Mouse (Mus musculus): ENCODE data around the gene Fgfr2. TPM values are rescaled to one million over a fixed set of nuclear protein-coding genes. Genes with fewer than 3 reads are reported as not detected.

The Fgfr2 gene
- polyA plus RNA-seq, 1 experiment from 2014 or later: 169 TPM

DNA sequence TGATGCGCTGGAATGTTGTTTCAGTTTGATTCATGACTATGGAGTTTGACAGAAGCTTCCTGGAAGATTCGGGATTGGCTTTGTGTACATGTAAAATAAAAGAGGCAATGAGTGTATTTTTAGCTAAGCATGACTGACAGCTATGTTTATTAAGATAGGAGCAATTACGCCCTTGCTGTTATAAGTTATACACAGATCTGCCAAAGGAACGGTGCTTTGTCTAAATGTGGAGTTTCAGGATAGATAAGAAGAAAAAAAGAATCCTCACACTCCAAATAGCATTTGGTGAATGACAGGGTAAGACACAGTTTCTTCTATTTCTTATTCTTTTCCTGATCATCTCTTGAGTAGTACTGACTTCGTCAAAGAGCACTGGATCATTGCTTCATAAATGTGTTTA is 951.4 kb downstream of the Fgfr2 start:
- no peak for ATAC-seq (ENCODE audit: insufficient number of reproducible peaks, insufficient read depth, low FRiP score, low read depth)
- Histone ChIP-seq H3K9ac (replicated peaks; ENCODE audit: low read depth, low read length) (no peak overlapping the region), H3K36me3 (ENCODE audit: control insufficient read depth, insufficient read depth, low read length) (no peaks in the 10 kb centered on the region), H3K4me3 (ENCODE audit: low read depth, low read length) (no peak overlapping the region), H3K4me1 (ENCODE audit: control insufficient read depth, insufficient read depth, low read length) (no peaks in the 10 kb centered on the region), H3K27ac (ENCODE audit: low read length) (no peak overlapping the region), H3K27me3 (ENCODE audit: control insufficient read depth, insufficient read depth, low read length) (0 out of 2 replicates have a peak, but pooled peaks cover 2% of the 10 kb centered on the region), H3K4me2 (replicated peaks; ENCODE audit: low read depth, low read length) (no peak overlapping the region), H3K9me3 (ENCODE audit: control insufficient read depth, low read depth, low read length) (peaks cover 3% of the 10 kb centered on the region; the same call in 1 of the 2 replicates)
- 41% methylated on average over 5 of the region's 5 CpGs for WGBS

DNA sequence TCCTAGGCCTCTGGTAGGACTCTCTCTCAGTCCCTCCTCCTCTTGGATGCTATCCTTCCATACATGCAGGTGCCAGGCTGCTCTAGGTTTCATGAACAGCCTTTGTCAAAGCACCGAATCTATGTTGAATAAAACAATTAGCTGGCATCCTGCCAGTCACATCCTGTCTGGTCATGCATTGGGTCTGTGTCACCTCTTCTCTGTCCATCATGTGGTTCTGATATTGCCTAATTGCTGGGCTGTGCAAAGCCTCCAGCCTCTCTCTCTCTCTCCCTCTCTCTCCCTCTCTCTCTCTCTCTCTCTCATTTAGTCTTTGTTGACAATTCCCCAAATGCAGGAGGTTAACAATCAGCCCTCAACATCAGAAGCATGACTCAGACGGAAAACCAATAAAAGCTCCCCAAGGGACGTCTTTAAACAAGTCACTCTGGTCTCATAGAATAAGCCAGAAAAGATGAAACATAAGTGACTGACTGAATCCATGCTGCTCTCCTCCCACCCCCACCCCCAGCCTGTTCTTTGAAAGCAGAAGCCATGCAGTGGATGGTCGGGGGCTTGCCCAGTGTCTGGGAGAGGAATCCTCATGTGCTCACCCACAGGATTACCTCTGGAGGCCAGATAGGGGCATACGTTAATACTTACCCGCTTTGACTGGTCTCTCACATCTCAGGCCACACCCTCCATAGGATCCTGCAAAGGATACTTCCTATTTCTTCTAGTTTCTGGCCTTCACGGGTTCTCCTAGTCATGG is 953.6 kb downstream of the Fgfr2 start:
- WGBS: 56% methylated on average over 7 of the region's 7 CpGs
- no peak overlapping the region for H3K27ac ChIP-seq (ENCODE audit: low read length)
- no peak overlapping the region for H3K9ac ChIP-seq (replicated peaks; ENCODE audit: low read depth, low read length)
- H3K36me3 ChIP-seq (ENCODE audit: control insufficient read depth, insufficient read depth, low read length): no peaks in the 10 kb centered on the region
- no peaks in the 10 kb centered on the region for H3K4me1 ChIP-seq (ENCODE audit: control insufficient read depth, insufficient read depth, low read length)
- H3K9me3 ChIP-seq (ENCODE audit: control insufficient read depth, low read depth, low read length): peaks cover 3% of the 10 kb centered on the region; the same call in 1 of the 2 replicates
- ATAC-seq (ENCODE audit: insufficient number of reproducible peaks, insufficient read depth, low FRiP score, low read depth): no peak
- H3K4me3 ChIP-seq (ENCODE audit: low read depth, low read length): no peak overlapping the region
- no peak overlapping the region for H3K4me2 ChIP-seq (replicated peaks; ENCODE audit: low read depth, low read length)
- 0 out of 2 replicates have a peak, but pooled peaks cover 2% of the 10 kb centered on the region for H3K27me3 ChIP-seq (ENCODE audit: control insufficient read depth, insufficient read depth, low read length)

DNA sequence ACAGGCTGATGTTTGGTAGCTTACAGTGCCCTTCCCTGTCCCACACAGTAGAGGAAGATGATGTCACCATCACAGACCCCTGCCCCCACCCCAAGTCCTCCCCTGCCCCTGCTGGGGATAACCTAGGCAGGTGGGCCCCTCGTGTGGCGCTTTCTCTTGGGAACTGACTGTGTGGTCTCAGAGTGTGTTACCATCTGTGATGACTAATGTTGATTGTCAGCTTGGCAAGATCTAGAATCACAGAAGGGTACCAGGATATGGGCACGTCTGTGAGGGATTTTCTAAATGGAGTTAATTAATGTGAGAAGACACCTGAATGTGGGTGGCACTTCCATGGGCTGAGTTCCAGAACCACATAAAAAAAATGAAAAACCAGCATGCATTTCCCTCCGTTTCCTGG is 955.9 kb downstream of the Fgfr2 start:
- no peaks in the 10 kb centered on the region for H3K4me1 ChIP-seq (ENCODE audit: control insufficient read depth, insufficient read depth, low read length)
- H3K4me2 ChIP-seq (replicated peaks; ENCODE audit: low read depth, low read length): no peak overlapping the region
- H3K4me3 ChIP-seq (ENCODE audit: low read depth, low read length): no peak overlapping the region
- no peak overlapping the region for H3K9ac ChIP-seq (replicated peaks; ENCODE audit: low read depth, low read length)
- H3K36me3 ChIP-seq (ENCODE audit: control insufficient read depth, insufficient read depth, low read length): no peaks in the 10 kb centered on the region
- 0 out of 2 replicates have a peak, but pooled peaks cover 2% of the 10 kb centered on the region for H3K27me3 ChIP-seq (ENCODE audit: control insufficient read depth, insufficient read depth, low read length)
- ATAC-seq (ENCODE audit: insufficient number of reproducible peaks, insufficient read depth, low FRiP score, low read depth): no peak
- no peak overlapping the region for H3K27ac ChIP-seq (ENCODE audit: low read length)
- peaks cover 3% of the 10 kb centered on the region; the same call in 1 of the 2 replicates for H3K9me3 ChIP-seq (ENCODE audit: control insufficient read depth, low read depth, low read length)
- WGBS: 61% methylated on average over 4 of the region's 4 CpGs

DNA sequence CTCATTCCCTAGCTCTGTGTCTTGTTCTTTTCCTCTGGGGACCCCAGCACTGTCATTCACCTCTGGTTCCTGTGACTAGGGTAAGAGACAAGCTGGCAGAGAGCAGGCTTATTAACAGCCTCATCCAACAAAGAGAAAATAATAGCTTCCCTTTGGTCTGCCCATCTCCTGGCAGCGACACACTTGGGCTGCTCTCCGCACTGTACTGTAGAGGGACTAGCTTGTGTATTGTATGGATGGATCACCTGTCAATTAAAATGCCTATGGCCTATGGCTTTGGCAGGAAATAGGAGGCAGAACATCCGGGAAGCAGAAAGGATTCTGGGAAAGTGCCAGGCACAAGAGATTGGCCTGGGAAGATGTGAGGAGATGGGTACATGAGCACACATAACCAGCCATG is 960.9 kb downstream of the Fgfr2 start:
- WGBS: 86% methylated on average over 3 of the region's 3 CpGs
- no peak overlapping the region for H3K27ac ChIP-seq (ENCODE audit: low read length)
- no peak overlapping the region for H3K9ac ChIP-seq (replicated peaks; ENCODE audit: low read depth, low read length)
- no peak overlapping the region for H3K4me3 ChIP-seq (ENCODE audit: low read depth, low read length)
- no peaks in the 10 kb centered on the region for H3K36me3 ChIP-seq (ENCODE audit: control insufficient read depth, insufficient read depth, low read length)
- no peaks in the 10 kb centered on the region for H3K4me1 ChIP-seq (ENCODE audit: control insufficient read depth, insufficient read depth, low read length)
- H3K4me2 ChIP-seq (replicated peaks; ENCODE audit: low read depth, low read length): no peak overlapping the region
- H3K27me3 ChIP-seq (ENCODE audit: control insufficient read depth, insufficient read depth, low read length): no peaks in the 10 kb centered on the region
- H3K9me3 ChIP-seq (ENCODE audit: control insufficient read depth, low read depth, low read length): no peaks in the 10 kb centered on the region
- no peak for ATAC-seq (ENCODE audit: insufficient number of reproducible peaks, insufficient read depth, low FRiP score, low read depth)

DNA sequence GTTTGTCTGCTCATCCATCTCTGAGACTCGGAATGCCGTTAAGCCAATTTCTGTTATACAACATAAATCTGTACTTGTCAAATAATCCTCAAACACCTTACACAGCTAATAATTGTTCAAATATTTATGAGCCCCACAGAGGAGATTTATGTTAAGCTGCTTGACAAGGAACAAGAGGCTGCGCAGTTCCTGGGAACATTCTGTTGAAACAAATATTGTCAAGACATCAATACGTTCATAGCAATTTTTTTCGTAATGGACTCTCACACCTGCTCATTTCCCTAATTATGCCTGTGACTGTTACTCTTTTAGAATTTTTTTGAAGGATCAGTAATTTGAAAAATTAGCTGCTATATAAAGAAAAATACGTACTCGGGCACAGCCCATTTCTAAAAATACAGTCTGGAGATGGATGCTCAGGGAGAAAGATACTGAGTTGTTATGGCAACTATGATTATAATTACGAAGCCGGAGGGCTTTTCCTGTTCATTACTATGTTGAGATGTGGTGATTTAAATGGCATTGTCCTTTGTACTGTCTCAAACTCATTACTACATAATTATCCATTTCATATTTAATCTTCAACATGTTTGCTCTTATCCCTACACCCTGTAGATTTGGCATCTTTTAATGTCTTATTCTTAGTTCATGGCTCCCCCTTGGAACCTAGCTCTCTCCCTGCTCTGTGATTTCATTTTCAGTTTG is 964.7 kb downstream of the Fgfr2 start:
- no peak overlapping the region for H3K4me3 ChIP-seq (ENCODE audit: low read depth, low read length)
- peaks cover 13% of the 10 kb centered on the region for H3K27me3 ChIP-seq (ENCODE audit: control insufficient read depth, insufficient read depth, low read length)
- no peak overlapping the region for H3K27ac ChIP-seq (ENCODE audit: low read length)
- H3K9me3 ChIP-seq (ENCODE audit: control insufficient read depth, low read depth, low read length): no peaks in the 10 kb centered on the region
- no peak overlapping the region for H3K4me2 ChIP-seq (replicated peaks; ENCODE audit: low read depth, low read length)
- H3K9ac ChIP-seq (replicated peaks; ENCODE audit: low read depth, low read length): no peak overlapping the region
- 0 out of 2 replicates have a peak, but pooled peaks cover 5% of the 10 kb centered on the region for H3K4me1 ChIP-seq (ENCODE audit: control insufficient read depth, insufficient read depth, low read length)
- WGBS: 32% methylated on average over 9 of the region's 9 CpGs
- no peak for ATAC-seq (ENCODE audit: insufficient number of reproducible peaks, insufficient read depth, low FRiP score, low read depth)
- no peaks in the 10 kb centered on the region for H3K36me3 ChIP-seq (ENCODE audit: control insufficient read depth, insufficient read depth, low read length)

DNA sequence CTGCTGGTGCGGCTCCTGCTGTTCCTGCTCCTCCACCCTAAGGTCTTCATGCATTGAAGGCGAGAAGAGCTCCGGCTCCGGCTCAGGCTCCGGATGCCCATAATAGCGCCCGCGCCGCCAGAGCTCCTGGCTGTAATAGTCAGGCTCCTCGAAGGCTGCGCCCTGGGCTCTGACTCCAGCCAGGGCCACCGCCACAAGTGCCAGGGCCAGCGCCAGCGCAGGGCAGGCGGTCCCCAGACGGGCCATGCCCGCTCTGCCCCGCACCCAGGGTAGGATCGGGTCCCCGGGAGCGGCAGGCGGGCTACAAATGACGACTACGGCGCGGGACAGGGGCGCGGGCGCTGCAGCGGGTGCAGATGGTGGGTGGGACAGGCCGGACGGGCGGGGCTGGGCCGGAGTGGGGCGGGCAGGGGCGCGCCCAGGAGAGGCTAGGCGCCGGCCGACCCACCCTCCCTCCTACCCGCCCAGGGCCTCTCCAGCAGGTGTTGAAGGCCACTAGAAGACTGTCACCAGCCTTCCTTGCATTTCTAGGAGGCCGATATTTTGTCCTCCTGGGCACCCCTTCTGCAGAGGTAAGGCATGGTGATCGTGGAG is 968.7 kb downstream of the Fgfr2 start, which contains the start of gene Cpxm2:
Cpxm2 (minus strand) TSS at position 372 of the 594 bp plus-strand sequence.
- no peak within 1 kb of the TSS for H3K27ac ChIP-seq (ENCODE audit: low read length)
- H3K27me3 ChIP-seq (ENCODE audit: control insufficient read depth, insufficient read depth, low read length): peaks cover 16% of the 10 kb centered on the region
- WGBS: 3% methylated on average over 41 of the region's 43 CpGs

DNA sequence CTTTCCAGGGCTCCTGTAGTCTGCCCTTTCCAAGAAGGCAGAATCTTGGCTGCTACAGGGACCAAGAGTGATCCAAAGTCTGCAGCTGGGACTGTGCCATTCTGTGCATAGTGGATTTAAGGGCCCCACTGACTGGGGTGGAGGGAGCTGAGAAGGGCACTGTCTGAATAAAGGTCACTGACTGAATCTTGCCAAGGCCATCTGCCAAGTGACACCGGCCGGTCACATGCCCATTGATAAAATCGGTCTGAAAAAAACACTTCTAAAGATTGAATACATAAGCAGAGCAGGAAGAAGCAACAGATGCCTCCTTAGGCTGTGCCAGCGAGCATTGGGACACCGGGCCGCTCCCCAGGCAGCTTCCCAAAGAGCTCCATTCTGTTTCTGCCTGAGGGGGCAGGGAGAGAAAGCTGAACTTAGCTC is 969.4 kb downstream of the Fgfr2 start:
- H3K27me3 ChIP-seq (ENCODE audit: control insufficient read depth, insufficient read depth, low read length): peaks cover 16% of the 10 kb centered on the region
- no peaks in the 10 kb centered on the region for H3K36me3 ChIP-seq (ENCODE audit: control insufficient read depth, insufficient read depth, low read length)
- peak overlapping the region; percentile 63; the same call in 1 of the 2 replicates for H3K4me2 ChIP-seq (replicated peaks; ENCODE audit: low read depth, low read length)
- H3K9ac ChIP-seq (replicated peaks; ENCODE audit: low read depth, low read length): no peak overlapping the region
- H3K9me3 ChIP-seq (ENCODE audit: control insufficient read depth, low read depth, low read length): no peaks in the 10 kb centered on the region
- 0 out of 2 replicates have a peak, but pooled peaks cover 5% of the 10 kb centered on the region for H3K4me1 ChIP-seq (ENCODE audit: control insufficient read depth, insufficient read depth, low read length)
- WGBS: 48% methylated on average over 6 of the region's 6 CpGs
- ATAC-seq (ENCODE audit: insufficient number of reproducible peaks, insufficient read depth, low FRiP score, low read depth): no peak
- H3K4me3 ChIP-seq (ENCODE audit: low read depth, low read length): no peak overlapping the region
- no peak overlapping the region for H3K27ac ChIP-seq (ENCODE audit: low read length)

More for the DNA sequence above, 968.7 kb downstream of the Fgfr2 start, which contains the start of gene Cpxm2:
- H3K4me2 ChIP-seq (replicated peaks; ENCODE audit: low read depth, low read length): peak within 1 kb of the TSS; percentile 63
- H3K9me3 ChIP-seq (ENCODE audit: control insufficient read depth, low read depth, low read length): no peaks in the 10 kb centered on the region
- peak within 1 kb of the TSS; percentile 30 for H3K4me3 ChIP-seq (ENCODE audit: low read depth, low read length)
- 0 out of 2 replicates have a peak within 1 kb of the TSS, but pooled peaks have one; percentile 1 for H3K9ac ChIP-seq (replicated peaks; ENCODE audit: low read depth, low read length)
- H3K36me3 ChIP-seq (ENCODE audit: control insufficient read depth, insufficient read depth, low read length): no peaks in the 10 kb centered on the region
- ATAC-seq (ENCODE audit: insufficient number of reproducible peaks, insufficient read depth, low FRiP score, low read depth): peak; percentile 75
- 0 out of 2 replicates have a peak, but pooled peaks cover 5% of the 10 kb centered on the region for H3K4me1 ChIP-seq (ENCODE audit: control insufficient read depth, insufficient read depth, low read length)

DNA sequence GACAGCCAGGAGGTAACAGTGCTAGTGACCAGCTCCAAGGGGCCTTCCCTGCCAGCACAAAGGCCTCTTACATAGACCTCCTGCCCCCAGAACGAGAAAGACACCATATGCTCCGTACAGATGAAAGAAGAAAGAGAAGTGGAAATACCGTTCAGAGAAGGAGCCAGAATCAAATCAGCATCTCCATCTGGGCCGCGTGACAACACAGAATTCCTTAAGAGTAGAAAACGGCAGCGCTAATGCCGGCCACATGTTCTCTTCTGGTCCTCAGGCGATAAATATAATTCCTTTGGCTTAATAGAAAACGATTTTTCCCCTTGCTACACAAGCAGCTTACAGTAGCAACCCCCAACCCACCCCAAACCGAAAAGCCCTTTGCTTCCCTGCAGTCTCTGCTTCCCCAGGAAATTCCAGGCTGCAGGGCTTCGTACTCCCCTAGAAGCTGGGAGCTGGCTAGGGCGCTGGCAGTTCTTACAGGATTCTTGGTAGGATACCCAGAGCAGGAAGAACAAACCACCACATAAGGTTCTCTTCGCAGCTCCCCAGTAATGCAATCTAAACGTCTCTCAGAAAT is 977.8 kb downstream of the Fgfr2 start:
- no peak overlapping the region for H3K4me2 ChIP-seq (replicated peaks; ENCODE audit: low read depth, low read length)
- WGBS: 76% methylated on average over 15 of the region's 15 CpGs
- H3K27ac ChIP-seq (ENCODE audit: low read length): no peak overlapping the region
- H3K4me1 ChIP-seq (ENCODE audit: control insufficient read depth, insufficient read depth, low read length): no peaks in the 10 kb centered on the region
- no peaks in the 10 kb centered on the region for H3K36me3 ChIP-seq (ENCODE audit: control insufficient read depth, insufficient read depth, low read length)
- H3K9me3 ChIP-seq (ENCODE audit: control insufficient read depth, low read depth, low read length): no peaks in the 10 kb centered on the region
- H3K27me3 ChIP-seq (ENCODE audit: control insufficient read depth, insufficient read depth, low read length): no peaks in the 10 kb centered on the region
- no peak for ATAC-seq (ENCODE audit: insufficient number of reproducible peaks, insufficient read depth, low FRiP score, low read depth)
- H3K9ac ChIP-seq (replicated peaks; ENCODE audit: low read depth, low read length): no peak overlapping the region
- H3K4me3 ChIP-seq (ENCODE audit: low read depth, low read length): no peak overlapping the region

Data from stomach, embryonic 14.5 days (tissue).